Mouse (Mus musculus): ENCODE results near the gene Ang. TPM values are rescaled to one million over a fixed set of nuclear protein-coding genes. Genes with fewer than 3 reads are reported as not detected.

Ang gene
- total and polyA plus RNA-seq, 3 experiments, result 0.44 to 2.2 (median 1.2) TPM

- Histone ChIP-seq H3K4me3 (replicated peaks in 1 of 3; ENCODE audit: low read depth in 2 of 3, low read length in 2 of 3, poor library complexity in 1 of 3) (peak overlapping the region; percentile 52 to 71 (median 68)), H3K9ac (ENCODE audit: insufficient read depth, low read depth) (peak overlapping the region; percentile 23; the same call in 1 of the 2 replicates), H3K9me3 (replicated peaks; ENCODE audit: low read length) (no peaks in the 10 kb centered on the region), H3K79me2 (replicated peaks; ENCODE audit: control insufficient read depth, extremely low read depth, insufficient read depth, poor library complexity, severe bottlenecking) (no peaks in the 10 kb centered on the region), H3K4me1 (ENCODE audit: control insufficient read depth in 1 of 2, insufficient read depth in 2 of 2) (peaks cover 4 to 35% of the 10 kb centered on the region in 2 experiments; a peak in 3 of 4 replicates), H3K27me3 (replicated peaks) (peaks cover 5% of the 10 kb centered on the region), H3K27ac (ENCODE audit: insufficient read depth, low read depth) (no peak overlapping the region), H3K4me2 (ENCODE audit: insufficient read depth, low read depth, poor library complexity, severe bottlenecking) (peak overlapping the region; percentile 67), H3K36me3 (replicated peaks in 1 of 2; ENCODE audit: control insufficient read depth in 1 of 2, insufficient read depth in 1 of 2, low read length in 1 of 2) (no peaks in the 10 kb centered on the region)
- in situ Hi-C loops (cut with MboI; ENCODE audit: low pct_ligation_motif_present, low pct_unique_long_range_greater_than_20kb, low sequenced_read_pairs), result no loop called here
- DNase-seq (ENCODE audit: extremely low read depth), result peak; percentile 31
- dilution Hi-C loops (cut with MboI; ENCODE audit: extremely low pct_ligation_motif_present, extremely low pct_unique_long_range_greater_than_20kb, low sequenced_read_pairs), result no loop called here
- TF ChIP-seq MXI1 (IDR thresholded peaks at IDR 0.05; ENCODE audit: low read depth, low read length) (peak; percentile 91), RCOR1 (conservative IDR thresholded peaks at IDR 0.05; ENCODE audit: low read depth, low read length) (no peak), POLR2A (IDR thresholded peaks at IDR 0.05; ENCODE audit: low read depth, low read length) (no peak), CHD1 (IDR thresholded peaks at IDR 0.05; ENCODE audit: low read depth, low read length) (0 out of 2 replicates have a peak, but pooled peaks have one; percentile 29), NRF1 (IDR thresholded peaks at IDR 0.05; ENCODE audit: low read depth, low read length) (peak; percentile 46), RAD21 (IDR thresholded peaks at IDR 0.05; ENCODE audit: low read depth, low read length) (no peak), EP300 (IDR thresholded peaks at IDR 0.05; ENCODE audit: low read length) (no peak), KAT2A (IDR thresholded peaks at IDR 0.05; ENCODE audit: insufficient replicate concordance, low read length) (no peak), CHD2 (IDR thresholded peaks at IDR 0.05; ENCODE audit: low read length) (no peak), MEF2A (IDR thresholded peaks at IDR 0.05; ENCODE audit: borderline replicate concordance, low read depth, low read length) (no peak), NELFE (IDR thresholded peaks at IDR 0.05; ENCODE audit: low read depth, low read length) (no peak), MYC (IDR thresholded peaks at IDR 0.05; ENCODE audit: low read depth, low read length) (peak; percentile 73), ETS1 (conservative IDR thresholded peaks at IDR 0.05; ENCODE audit: low read depth, low read length) (0 out of 2 replicates have a peak, but pooled peaks have one; percentile 31), ZNF384 (IDR thresholded peaks at IDR 0.05; ENCODE audit: low read depth, low read length) (no peak), TBP (conservative IDR thresholded peaks at IDR 0.05; ENCODE audit: low read depth, low read length) (no peak), SIN3A (IDR thresholded peaks at IDR 0.05; ENCODE audit: low read length) (peak; percentile 83), MAZ (IDR thresholded peaks at IDR 0.05; ENCODE audit: low read depth, low read length) (0 out of 2 replicates have a peak, but pooled peaks have one; percentile 69), MAX (IDR thresholded peaks at IDR 0.05; ENCODE audit: low read length) (peak; percentile 68), BHLHE40 (IDR thresholded peaks at IDR 0.05; ENCODE audit: low read depth, low read length) (peak; percentile 39; the same call in 1 of the 2 replicates), ELF1 (IDR thresholded peaks at IDR 0.05; ENCODE audit: low read depth, low read length) (0 out of 2 replicates have a peak, but pooled peaks have one; percentile 1)
Measured at GRCm38 (mm10) chr14:51083805-51084204, 7.1 kb upstream of the Ang start.

- in situ Hi-C loops (cut with MboI; ENCODE audit: low pct_ligation_motif_present, low pct_unique_long_range_greater_than_20kb, low sequenced_read_pairs), result no loop called here
- Histone ChIP-seq H3K36me3 (replicated peaks in 1 of 2; ENCODE audit: control insufficient read depth in 1 of 2, insufficient read depth in 1 of 2, low read length in 1 of 2) (no peaks in the 10 kb centered on the region), H3K4me2 (ENCODE audit: insufficient read depth, low read depth, poor library complexity, severe bottlenecking) (no peak overlapping the region), H3K27me3 (replicated peaks) (peaks cover 5% of the 10 kb centered on the region), H3K27ac (ENCODE audit: insufficient read depth, low read depth) (no peak overlapping the region), H3K9me3 (replicated peaks; ENCODE audit: low read length) (no peaks in the 10 kb centered on the region), H3K4me1 (ENCODE audit: control insufficient read depth in 1 of 2, insufficient read depth in 2 of 2) (peaks cover 4 to 29% of the 10 kb centered on the region in 2 experiments; a peak in 3 of 4 replicates), H3K79me2 (replicated peaks; ENCODE audit: control insufficient read depth, extremely low read depth, insufficient read depth, poor library complexity, severe bottlenecking) (no peaks in the 10 kb centered on the region), H3K4me3 (replicated peaks in 1 of 3; ENCODE audit: low read depth in 2 of 3, low read length in 2 of 3, poor library complexity in 1 of 3) (no peak overlapping the region), H3K9ac (ENCODE audit: insufficient read depth, low read depth) (no peak overlapping the region)
- DNase-seq (ENCODE audit: extremely low read depth), result no peak
- dilution Hi-C loops (cut with MboI; ENCODE audit: extremely low pct_ligation_motif_present, extremely low pct_unique_long_range_greater_than_20kb, low sequenced_read_pairs), result no loop called here
- TF ChIP-seq NRF1 (IDR thresholded peaks at IDR 0.05; ENCODE audit: low read depth, low read length), result no peak
- TF ChIP-seq ZC3H11A (IDR thresholded peaks at IDR 0.05; ENCODE audit: low read depth, low read length), result no peak
- 0 out of 2 replicates have a peak, but pooled peaks have one; percentile 36 for TF ChIP-seq MAFK (IDR thresholded peaks at IDR 0.05; ENCODE audit: insufficient replicate concordance, low read length)
- TF ChIP-seq TBP (conservative IDR thresholded peaks at IDR 0.05; ENCODE audit: low read depth, low read length), result no peak
- TF ChIP-seq HCFC1 (IDR thresholded peaks at IDR 0.05; ENCODE audit: low read depth, low read length), result no peak
- no peak for TF ChIP-seq ZKSCAN1 (IDR thresholded peaks at IDR 0.05; ENCODE audit: borderline replicate concordance, low read depth, low read length)
Measured at GRCm38 (mm10) chr14:51085086-51085485, 5.9 kb upstream of the Ang start.

Data from CH12.LX (cell line).